Mouse (Mus musculus): ENCODE data around the gene Arpc2. TPM values are rescaled to one million over a fixed set of nuclear protein-coding genes. Genes with fewer than 3 reads are reported as not detected.

Gene Arpc2
- polyA plus RNA-seq, 1 experiment = 284 TPM

GRCm38 (mm10) chr1:74302835-74303234 is 67.0 kb downstream of the Arpc2 start:
- Histone ChIP-seq H3K9ac (ENCODE audit: low read depth, poor library complexity, severe bottlenecking) (peak overlapping the region; percentile 73), H3K27me3 (ENCODE audit: control insufficient read depth, insufficient read depth, low read length, poor library complexity, severe bottlenecking) (no peaks in the 10 kb centered on the region), H3K4me3 (ENCODE audit: low read depth, low read length) (0 out of 2 replicates have a peak overlapping the region, but pooled peaks have one; percentile 1), H3K36me3 (ENCODE audit: control insufficient read depth, insufficient read depth, low read length, poor library complexity, severe bottlenecking) (no peaks in the 10 kb centered on the region), H3K27ac (ENCODE audit: insufficient read depth, low read length) (no peak overlapping the region), H3K9me3 (replicated peaks; ENCODE audit: control insufficient read depth, insufficient read depth, low read length, poor library complexity, severe bottlenecking) (no peaks in the 10 kb centered on the region), H3K4me1 (ENCODE audit: control insufficient read depth, insufficient read depth, low read length) (peaks cover 3% of the 10 kb centered on the region)
- no peak for TF ChIP-seq CTCF (IDR thresholded peaks at IDR 0.05; ENCODE audit: low read depth, low read length)
- no peak for TF ChIP-seq EP300 (IDR thresholded peaks at IDR 0.05; ENCODE audit: insufficient read depth, low read depth, low read length)
- no peak for TF ChIP-seq POLR2A (IDR thresholded peaks at IDR 0.05; ENCODE audit: insufficient read depth, low read length)

- Histone ChIP-seq H3K4me1 (ENCODE audit: control insufficient read depth, insufficient read depth, low read length) (peaks cover 3% of the 10 kb centered on the region), H3K27ac (ENCODE audit: insufficient read depth, low read length) (peak overlapping the region; percentile 18; the same call in 1 of the 2 replicates), H3K9ac (ENCODE audit: low read depth, poor library complexity, severe bottlenecking) (peak overlapping the region; percentile 73), H3K4me3 (ENCODE audit: low read depth, low read length) (peak overlapping the region; percentile 71), H3K9me3 (replicated peaks; ENCODE audit: control insufficient read depth, insufficient read depth, low read length, poor library complexity, severe bottlenecking) (no peaks in the 10 kb centered on the region), H3K36me3 (ENCODE audit: control insufficient read depth, insufficient read depth, low read length, poor library complexity, severe bottlenecking) (no peaks in the 10 kb centered on the region), H3K27me3 (ENCODE audit: control insufficient read depth, insufficient read depth, low read length, poor library complexity, severe bottlenecking) (no peaks in the 10 kb centered on the region)
- TF ChIP-seq CTCF (IDR thresholded peaks at IDR 0.05; ENCODE audit: low read depth, low read length) (no peak), POLR2A (IDR thresholded peaks at IDR 0.05; ENCODE audit: insufficient read depth, low read length) (no peak), EP300 (IDR thresholded peaks at IDR 0.05; ENCODE audit: insufficient read depth, low read depth, low read length) (no peak)
These were observed 67.8 kb downstream of the Arpc2 start for GRCm38 (mm10) chr1:74303509-74304338.

- H3K27me3 ChIP-seq (ENCODE audit: control insufficient read depth, insufficient read depth, low read length, poor library complexity, severe bottlenecking) = no peaks in the 10 kb centered on the region
- peak overlapping the region; percentile 71 for H3K4me3 ChIP-seq (ENCODE audit: low read depth, low read length)
- no peaks in the 10 kb centered on the region for H3K36me3 ChIP-seq (ENCODE audit: control insufficient read depth, insufficient read depth, low read length, poor library complexity, severe bottlenecking)
- peak overlapping the region; percentile 73 for H3K9ac ChIP-seq (ENCODE audit: low read depth, poor library complexity, severe bottlenecking)
- H3K27ac ChIP-seq (ENCODE audit: insufficient read depth, low read length) = peak overlapping the region; percentile 18; the same call in 1 of the 2 replicates
- TF ChIP-seq EP300 (IDR thresholded peaks at IDR 0.05; ENCODE audit: insufficient read depth, low read depth, low read length) = no peak
- TF ChIP-seq CTCF (IDR thresholded peaks at IDR 0.05; ENCODE audit: low read depth, low read length) = no peak
- TF ChIP-seq POLR2A (IDR thresholded peaks at IDR 0.05; ENCODE audit: insufficient read depth, low read length) = no peak
- H3K4me1 ChIP-seq (ENCODE audit: control insufficient read depth, insufficient read depth, low read length) = peaks cover 3% of the 10 kb centered on the region
- H3K9me3 ChIP-seq (replicated peaks; ENCODE audit: control insufficient read depth, insufficient read depth, low read length, poor library complexity, severe bottlenecking) = no peaks in the 10 kb centered on the region
These were observed 68.5 kb downstream of the Arpc2 start for GRCm38 (mm10) chr1:74304339-74304790.

GRCm38 (mm10) chr1:74304946-74305345 is 69.1 kb downstream of the Arpc2 start:
- TF ChIP-seq EP300 (IDR thresholded peaks at IDR 0.05; ENCODE audit: insufficient read depth, low read depth, low read length) (no peak), POLR2A (IDR thresholded peaks at IDR 0.05; ENCODE audit: insufficient read depth, low read length) (no peak), CTCF (IDR thresholded peaks at IDR 0.05; ENCODE audit: low read depth, low read length) (no peak)
- Histone ChIP-seq H3K4me3 (ENCODE audit: low read depth, low read length) (no peak overlapping the region), H3K27ac (ENCODE audit: insufficient read depth, low read length) (no peak overlapping the region), H3K4me1 (ENCODE audit: control insufficient read depth, insufficient read depth, low read length) (peaks cover 6% of the 10 kb centered on the region), H3K9me3 (replicated peaks; ENCODE audit: control insufficient read depth, insufficient read depth, low read length, poor library complexity, severe bottlenecking) (no peaks in the 10 kb centered on the region), H3K27me3 (ENCODE audit: control insufficient read depth, insufficient read depth, low read length, poor library complexity, severe bottlenecking) (no peaks in the 10 kb centered on the region), H3K9ac (ENCODE audit: low read depth, poor library complexity, severe bottlenecking) (no peak overlapping the region), H3K36me3 (ENCODE audit: control insufficient read depth, insufficient read depth, low read length, poor library complexity, severe bottlenecking) (no peaks in the 10 kb centered on the region)

GRCm38 (mm10) chr1:74305522-74305921 is 69.6 kb downstream of the Arpc2 start, which contains the start of gene Tmbim1:
TSS of gene Tmbim1 (minus strand) at chr1:74305622.
- TF ChIP-seq CTCF (IDR thresholded peaks at IDR 0.05; ENCODE audit: low read depth, low read length) (no peak), EP300 (IDR thresholded peaks at IDR 0.05; ENCODE audit: insufficient read depth, low read depth, low read length) (no peak), POLR2A (IDR thresholded peaks at IDR 0.05; ENCODE audit: insufficient read depth, low read length) (no peak)
- Histone ChIP-seq H3K27ac (ENCODE audit: insufficient read depth, low read length) (peak within 1 kb of the TSS; percentile 18), H3K9ac (ENCODE audit: low read depth, poor library complexity, severe bottlenecking) (peak within 1 kb of the TSS; percentile 73), H3K4me3 (ENCODE audit: low read depth, low read length) (peak within 1 kb of the TSS; percentile 71; the same call in 1 of the 2 replicates), H3K9me3 (replicated peaks; ENCODE audit: control insufficient read depth, insufficient read depth, low read length, poor library complexity, severe bottlenecking) (no peaks in the 10 kb centered on the region), H3K27me3 (ENCODE audit: control insufficient read depth, insufficient read depth, low read length, poor library complexity, severe bottlenecking) (no peaks in the 10 kb centered on the region), H3K36me3 (ENCODE audit: control insufficient read depth, insufficient read depth, low read length, poor library complexity, severe bottlenecking) (no peaks in the 10 kb centered on the region), H3K4me1 (ENCODE audit: control insufficient read depth, insufficient read depth, low read length) (peaks cover 6% of the 10 kb centered on the region)

GRCm38 (mm10) chr1:74307146-74307545 is 71.3 kb downstream of the Arpc2 start:
- H3K27me3 ChIP-seq (ENCODE audit: control insufficient read depth, insufficient read depth, low read length, poor library complexity, severe bottlenecking) = no peaks in the 10 kb centered on the region
- TF ChIP-seq POLR2A (IDR thresholded peaks at IDR 0.05; ENCODE audit: insufficient read depth, low read length) = no peak
- no peak for TF ChIP-seq CTCF (IDR thresholded peaks at IDR 0.05; ENCODE audit: low read depth, low read length)
- TF ChIP-seq EP300 (IDR thresholded peaks at IDR 0.05; ENCODE audit: insufficient read depth, low read depth, low read length) = no peak
- peak overlapping the region; percentile 94 for H3K27ac ChIP-seq (ENCODE audit: insufficient read depth, low read length)
- no peak overlapping the region for H3K4me3 ChIP-seq (ENCODE audit: low read depth, low read length)
- peaks cover 6% of the 10 kb centered on the region for H3K4me1 ChIP-seq (ENCODE audit: control insufficient read depth, insufficient read depth, low read length)
- no peak overlapping the region for H3K9ac ChIP-seq (ENCODE audit: low read depth, poor library complexity, severe bottlenecking)
- H3K9me3 ChIP-seq (replicated peaks; ENCODE audit: control insufficient read depth, insufficient read depth, low read length, poor library complexity, severe bottlenecking) = no peaks in the 10 kb centered on the region
- H3K36me3 ChIP-seq (ENCODE audit: control insufficient read depth, insufficient read depth, low read length, poor library complexity, severe bottlenecking) = no peaks in the 10 kb centered on the region

All from ES-Bruce4 (cell line).